Mouse (Mus musculus) thymus, adult 2 months (tissue): Measurements from ENCODE around the gene Ccr7.

Source experiments
- CTCF ChIP-seq: fragments of 200-500 bp; IDR thresholded peaks from 2 replicates; pipeline ENCODE4 v1.5.1; 2012; ENCODE audit warnings: mild to moderate bottlenecking, control low read depth, low read length, moderate library complexity, borderline replicate concordance; ENCODE audit not compliant: control insufficient read depth, poor library complexity, insufficient read depth; ENCODE audit errors: extremely low read depth
- POLR2A ChIP-seq: fragments of 200-500 bp; IDR thresholded peaks from 2 replicates; pipeline ENCODE4 v1.6.1; 2012; ENCODE audit warnings: mild to moderate bottlenecking, low read length, control low read depth, moderate library complexity; ENCODE audit not compliant: control insufficient read depth, poor library complexity, insufficient read depth; ENCODE audit errors: extremely low read depth

GRCm38 (mm10) chr11:99133285-99133897 lies 21.5 kb downstream of the Ccr7 start:
- TF ChIP-seq POLR2A (no peak), CTCF (no peak)
